Comparison of ENCODE assay signal across 8 mouse cellular contexts in genomic region chr4:3081148-3081952, GRCm38 (mm10).
DNase-seq lines count a peak whose midpoint lies in the region; ATAC-seq and TF ChIP-seq lines count a peak whose summit lies in the region.
"Had no signal": no experiment of that assay in that cellular context is flagged by ENCODE, and none has a peak within 500 bp of the region (broad histone marks: within the 10 kb centered on the region; RNA-seq: fewer than 3 reads in every experiment).

No protein-coding gene starts in this region.

- 58% methylated on average over 6 of the region's 6 CpGs for WGBS in forebrain, embryonic 15.5 days
- WGBS in intestine, postnatal 0 days = 61% methylated on average over 6 of the region's 6 CpGs
- WGBS in cerebellum, adult 2 months = 55% methylated on average over 6 of the region's 6 CpGs

- peaks cover 63% of the 10 kb centered on the region for H3K9me3 ChIP-seq in forebrain, embryonic 15.5 days
- peaks cover 35% of the 10 kb centered on the region for H3K9me3 ChIP-seq in intestine, postnatal 0 days (ENCODE audit: control insufficient read depth)

- peak; percentile 17 for DNase-seq in urinary bladder, adult 2 months (ENCODE audit: low spot score)
- no peak for DNase-seq in urinary bladder, postnatal 36 days (ENCODE audit: low spot score in 2 of 2)
- DNase-seq in left cerebral cortex, postnatal 4 days = no peak
- DNase-seq in cerebellum, adult 2 months = no peak

- no peak for TF ChIP-seq POLR2A in cerebellum, adult 2 months (IDR thresholded peaks at IDR 0.05; ENCODE audit: borderline replicate concordance, insufficient read depth, low read length)

- intact Hi-C loops in left cerebral cortex, postnatal 4 days (cut with DNase I) = no loop called here

- no peaks in the 10 kb centered on the region for H3K4me1 ChIP-seq in forebrain, embryonic 15.5 days
- H3K4me1 ChIP-seq in intestine, postnatal 0 days (replicated peaks; ENCODE audit: control insufficient read depth, insufficient read depth, low read length) = no peaks in the 10 kb centered on the region
- H3K4me1 ChIP-seq in cerebellum, adult 2 months (ENCODE audit: control insufficient read depth, insufficient read depth, low read length) = no peaks in the 10 kb centered on the region

- no peak overlapping the region for H3K4me2 ChIP-seq in forebrain, embryonic 15.5 days (replicated peaks)
- H3K4me2 ChIP-seq in intestine, postnatal 0 days (replicated peaks; ENCODE audit: low read depth) = no peak overlapping the region

- H3K27me3 ChIP-seq in forebrain, embryonic 15.5 days = no peaks in the 10 kb centered on the region
- no peaks in the 10 kb centered on the region for H3K27me3 ChIP-seq in intestine, postnatal 0 days (replicated peaks; ENCODE audit: control insufficient read depth, insufficient read depth, low read length)
- no peaks in the 10 kb centered on the region for H3K27me3 ChIP-seq in cerebellum, adult 2 months (ENCODE audit: control insufficient read depth, insufficient read depth, low read length)

- no peak overlapping the region for H3K27ac ChIP-seq in forebrain, embryonic 15.5 days (replicated peaks)
- H3K27ac ChIP-seq in intestine, postnatal 0 days (ENCODE audit: low read depth, low read length) = no peak overlapping the region
- H3K27ac ChIP-seq in cerebellum, adult 2 months (ENCODE audit: insufficient read depth, low read length) = no peak overlapping the region

- H3K9ac ChIP-seq in forebrain, embryonic 15.5 days (replicated peaks) = no peak overlapping the region
- no peak overlapping the region for H3K9ac ChIP-seq in intestine, postnatal 0 days (ENCODE audit: low read depth, low read length)

- H3K4me3 ChIP-seq in forebrain, embryonic 15.5 days = no peak overlapping the region
- H3K4me3 ChIP-seq in intestine, postnatal 0 days (ENCODE audit: low read depth, low read length) = no peak overlapping the region
- H3K4me3 ChIP-seq in cerebellum, adult 2 months (replicated peaks; ENCODE audit: insufficient read depth, low read depth, low read length) = no peak overlapping the region
- H3K4me3 ChIP-seq: myocyte had no signal

- peak; percentile 35 for ATAC-seq in forebrain, embryonic 15.5 days (replicated peaks)
- peak; percentile 18 for ATAC-seq in intestine, postnatal 0 days
- ATAC-seq in monocyte, adult 5-6 weeks (replicated peaks; ENCODE audit: insufficient number of reproducible peaks, low FRiP score, low TSS enrichment, poor library complexity, severe bottlenecking) = 0 out of 2 replicates have a peak, but pooled peaks have one; percentile 4

- no peaks in the 10 kb centered on the region for H3K36me3 ChIP-seq in forebrain, embryonic 15.5 days
- H3K36me3 ChIP-seq in intestine, postnatal 0 days (ENCODE audit: control insufficient read depth, insufficient read depth) = no peaks in the 10 kb centered on the region

- no peak for TF ChIP-seq CTCF in intestine, postnatal 0 days (IDR thresholded peaks at IDR 0.05; ENCODE audit: low read depth)
- no peak for TF ChIP-seq CTCF in cerebellum, adult 2 months (IDR thresholded peaks at IDR 0.05; ENCODE audit: borderline replicate concordance, insufficient read depth, low read depth, low read length)
